Mouse (Mus musculus) left cerebral cortex, adult 8-10 months (tissue): ENCODE data around the gene Sprr1b. TPM values are rescaled to one million over a fixed set of nuclear protein-coding genes. Genes with fewer than 3 reads are reported as not detected.
"Not testable (repeated sequence)": the region's sequence is repeated elsewhere in the genome, so short reads cannot be mapped to it uniquely, and the experiment has no call there.

Source experiments
- DNase-seq, 2 experiments: peaks; one replicate each; pipeline ENCODE4 v3.0.0; 2022; ENCODE audit warnings: low spot score in 2 of 2
- total RNA-seq, 4 experiments: library from RNA; stranded (reverse); gene quantifications; 2 replicates each; pipeline ENCODE4 v1.2.4; 2022

Sprr1b gene
- total RNA-seq: not detected

DNA sequence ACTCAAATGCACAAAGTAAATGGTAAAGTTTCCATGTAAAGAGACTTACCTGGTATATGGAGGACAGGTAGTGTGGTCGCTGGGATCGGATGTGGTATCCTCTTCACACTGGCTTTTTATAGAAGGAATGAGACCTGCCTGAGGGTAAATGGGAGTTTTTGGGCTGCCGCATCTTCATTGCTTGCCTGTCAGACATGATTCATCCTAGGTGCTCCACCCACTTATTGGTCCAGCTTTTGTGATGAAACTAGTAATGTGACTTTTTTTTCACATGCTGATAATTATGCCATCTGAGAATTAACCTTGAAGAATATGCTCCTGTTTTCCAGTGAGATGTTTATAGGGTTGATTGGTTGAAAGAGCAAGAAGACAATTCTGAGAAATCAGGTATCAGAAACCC, at the start of gene Sprr1b:
Gene Sprr1b, minus strand, starts transcription at position 101 of the 400 bp plus-strand sequence.
- DNase-seq: no peak

DNA sequence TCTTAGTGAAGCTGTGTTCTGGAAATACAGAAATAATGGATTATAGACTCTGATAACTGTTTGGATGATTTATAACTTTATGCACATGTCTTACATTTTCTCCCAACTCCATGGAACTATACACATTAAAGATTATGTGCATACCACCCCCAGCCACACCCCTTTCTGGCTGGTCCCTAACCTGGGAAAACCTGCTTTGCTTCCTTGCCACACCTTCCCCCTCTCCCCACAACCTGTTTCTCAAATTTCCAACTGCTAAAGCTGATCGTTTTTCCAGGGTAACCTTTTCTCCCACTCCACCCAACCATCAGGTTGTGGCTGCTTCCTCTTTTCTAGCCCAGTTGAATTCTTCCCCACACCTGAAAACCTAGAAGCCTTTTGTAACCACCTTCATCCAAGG, 47.7 kb upstream of the Sprr1b start:
- no peak for DNase-seq

DNA sequence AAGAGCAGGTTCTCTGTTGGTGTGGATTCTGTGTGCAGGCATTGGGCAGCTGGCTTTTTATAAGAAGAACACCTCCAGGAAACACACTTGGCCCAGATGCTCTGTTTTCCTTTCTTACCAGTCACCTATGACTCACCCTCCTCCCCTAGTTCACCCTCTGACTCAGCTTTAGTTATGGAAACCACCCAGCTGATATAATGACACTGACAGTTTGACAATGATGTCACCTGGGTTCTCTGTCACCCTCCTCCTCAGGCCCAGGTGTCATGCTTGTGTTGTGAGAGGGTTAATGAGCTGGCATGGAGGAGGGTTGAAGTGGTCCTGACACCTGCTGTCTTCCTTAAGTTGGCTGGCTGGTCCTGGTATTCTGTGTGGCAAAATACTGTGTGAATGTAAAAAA, 47.3 kb upstream of the Sprr1b start, which contains the start of gene Sprr1a:
Gene Sprr1a, minus strand, starts transcription at position 33 of the 400 bp plus-strand sequence.
- no peak for DNase-seq

- not testable (repeated sequence) for DNase-seq
These were observed 42.7 kb upstream of the Sprr1b start for GRCm38 (mm10) chr3:92481249-92481648.

DNA sequence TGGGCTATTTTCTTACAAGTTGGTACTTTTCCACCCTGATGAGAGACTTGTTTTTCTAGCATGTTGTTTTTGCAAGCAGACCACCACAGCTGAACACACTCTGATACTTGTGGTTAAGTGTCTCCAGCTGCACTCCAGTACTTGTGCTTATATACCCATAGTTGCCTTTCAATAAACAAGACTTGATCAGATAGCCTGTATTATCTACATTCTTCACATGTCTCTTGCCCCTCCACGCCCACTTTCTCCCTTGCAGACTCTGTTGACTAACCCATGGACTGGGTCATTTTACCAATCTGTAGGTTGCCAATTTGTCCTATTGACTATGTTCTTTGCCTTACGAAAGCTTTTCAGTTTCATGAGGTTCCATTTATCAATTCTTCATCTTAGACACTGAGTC, 31.5 kb upstream of the Sprr1b start:
- no peak for DNase-seq

- DNase-seq: no peak
These were observed 28.8 kb upstream of the Sprr1b start for GRCm38 (mm10) chr3:92467424-92467823.

DNA sequence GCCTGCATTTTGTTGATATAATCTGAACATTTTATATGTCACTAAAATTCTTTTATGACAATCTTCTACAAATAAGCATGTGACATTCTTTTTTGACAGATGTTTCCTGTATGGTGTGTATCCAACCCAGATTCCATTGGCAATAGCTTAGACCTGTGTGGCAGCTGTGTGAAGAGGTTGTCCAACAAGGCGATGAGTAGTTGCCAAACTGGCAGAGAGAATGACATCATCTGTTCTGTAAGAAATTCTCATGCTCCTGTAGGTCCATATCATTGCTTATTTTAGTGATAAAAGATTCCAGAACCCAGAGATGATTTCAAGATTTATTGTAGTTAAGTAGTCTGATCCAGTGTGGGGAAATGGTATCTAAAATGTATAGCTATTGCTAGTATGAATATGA, 28.0 kb upstream of the Sprr1b start:
- DNase-seq: no peak

DNA sequence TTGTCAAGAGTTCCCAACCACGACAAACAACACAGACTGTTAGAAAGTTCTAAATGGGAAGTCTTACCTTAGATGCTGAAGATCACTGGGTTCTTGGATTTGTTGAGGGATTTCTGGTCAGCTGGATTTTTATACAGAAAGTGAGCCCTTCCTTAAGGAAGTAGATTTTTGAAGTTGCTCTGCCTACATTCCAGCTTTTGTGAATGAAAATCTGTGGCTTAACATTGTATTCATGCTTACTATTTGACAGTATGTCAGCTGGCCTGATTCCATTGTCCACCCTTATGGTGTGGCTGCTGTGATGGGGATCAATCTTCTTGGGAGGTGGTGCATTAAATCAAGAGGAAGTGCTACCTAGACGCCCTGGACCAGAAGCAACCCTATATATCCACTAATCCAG, 20.0 kb upstream of the Sprr1b start, which contains the start of gene Sprr3:
Gene Sprr3, minus strand, starts transcription at position 101 of the 400 bp plus-strand sequence.
- no peak for DNase-seq

DNA sequence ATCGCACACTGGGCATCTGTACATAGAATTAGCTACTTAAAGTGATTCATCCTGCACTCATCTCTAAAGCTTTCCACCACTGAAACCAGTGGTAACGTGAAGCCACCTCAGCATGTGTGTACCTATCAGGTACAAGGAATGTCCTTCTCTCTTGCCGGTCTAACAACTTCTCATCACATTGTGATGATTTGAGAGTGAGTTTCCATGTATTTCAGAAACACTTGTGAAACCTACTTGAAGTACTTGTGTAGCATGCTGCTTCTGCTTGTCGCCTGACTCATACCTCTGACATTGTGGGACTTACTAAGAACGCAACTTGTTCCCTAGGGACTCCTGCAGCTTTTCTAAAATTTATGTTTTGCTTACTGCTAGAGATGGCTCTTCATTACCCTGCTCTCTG, 16.6 kb upstream of the Sprr1b start:
- no peak for DNase-seq

GRCm38 (mm10) chr3:92440177-92440576, 1.6 kb upstream of the Sprr1b start:
- DNase-seq: no peak

DNA sequence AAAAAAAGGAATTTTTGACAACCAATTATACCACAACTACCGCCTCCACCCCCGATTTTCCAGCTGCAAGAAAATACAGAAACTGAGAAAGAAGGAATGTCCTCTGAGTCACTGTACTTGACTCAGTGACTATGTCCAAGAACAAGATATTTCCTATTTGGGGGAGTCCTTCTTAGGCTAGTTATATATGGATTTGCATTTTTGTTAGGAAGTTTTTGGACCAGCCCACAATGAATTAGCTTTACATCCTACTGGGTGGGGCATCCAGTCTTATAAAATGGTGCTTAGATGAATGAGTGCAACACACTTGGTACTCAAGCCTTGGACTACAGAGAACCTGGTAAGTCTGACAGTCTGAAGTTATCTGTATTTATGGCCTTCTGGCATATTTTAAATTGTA, 6.3 kb downstream of the Sprr1b start, which contains the start of gene Sprr2k:
Gene Sprr2k, plus strand, starts transcription at position 301 of the 400 bp plus-strand sequence.
- no peak for DNase-seq

- DNase-seq: no peak
These were observed 9.3 kb downstream of the Sprr1b start, which contains the start of gene Gm9774 for GRCm38 (mm10) chr3:92429323-92429722. Gene Gm9774 (minus strand): TSS chr3:92429423.

DNA sequence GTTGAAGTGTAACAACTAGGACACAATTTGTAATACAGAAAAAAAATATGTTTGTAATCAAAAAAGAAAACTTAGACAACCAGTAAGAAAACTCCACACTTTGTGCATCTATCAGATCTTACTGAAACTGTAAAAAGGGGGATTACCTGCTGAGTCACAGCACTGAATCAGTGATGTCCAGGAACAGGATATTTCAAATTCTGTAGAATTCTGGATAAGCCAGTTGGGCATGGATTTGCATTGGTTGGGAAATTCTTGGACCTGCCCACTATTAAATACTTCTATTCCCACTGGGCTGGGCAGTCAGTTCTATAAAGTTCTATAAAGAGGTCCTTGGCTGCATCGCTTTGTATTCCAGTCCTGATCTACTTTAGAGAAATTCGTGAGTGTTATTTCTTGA, 20.8 kb downstream of the Sprr1b start, which contains the start of gene Sprr2j-ps:
Gene Sprr2j-ps, plus strand, starts transcription at position 301 of the 400 bp plus-strand sequence.
- DNase-seq: no peak

- DNase-seq: no peak
These were observed 30.9 kb downstream of the Sprr1b start, which contains the start of gene Sprr2i for GRCm38 (mm10) chr3:92407691-92408090. Gene Sprr2i (plus strand): TSS chr3:92407991.

GRCm38 (mm10) chr3:92394301-92394700, 44.3 kb downstream of the Sprr1b start:
- DNase-seq: no peak

Other genes with a start within 250 kb of the Sprr1b start
- gene Sprr2a1, start 223.0 kb downstream of the Sprr1b start, total RNA-seq: not detected
- not detected for gene Sprr2a2, start 222.9 kb downstream of the Sprr1b start, total RNA-seq
- gene Sprr2a3, start 153.4 kb downstream of the Sprr1b start, total RNA-seq: not detected
- gene Sprr2b, start 122.2 kb downstream of the Sprr1b start, total RNA-seq: not detected
- not detected for gene Sprr2d, start 99.6 kb downstream of the Sprr1b start, total RNA-seq
- not detected for gene Sprr2e, start 86.6 kb downstream of the Sprr1b start, total RNA-seq
- not detected for gene Sprr2f, start 73.6 kb downstream of the Sprr1b start, total RNA-seq
- gene Sprr2h, start 53.1 kb downstream of the Sprr1b start, total RNA-seq: not detected
- gene Sprr2i, start 30.8 kb downstream of the Sprr1b start, total RNA-seq: not detected
- not detected for gene Sprr2j-ps, start 20.7 kb downstream of the Sprr1b start, total RNA-seq
- gene Gm9774, start 9.4 kb downstream of the Sprr1b start, total RNA-seq: 1 to 10 TPM in 3 of 4 experiments, not detected in 1; 2.3 to 3.3 (median 3.2) TPM
- gene Sprr2k, start 6.2 kb downstream of the Sprr1b start, total RNA-seq: not detected
- gene Sprr3, start 19.9 kb upstream of the Sprr1b start, total RNA-seq: not detected
- gene Sprr1a, start 47.1 kb upstream of the Sprr1b start, total RNA-seq: not detected
- gene Sprr4, start 61.7 kb upstream of the Sprr1b start, total RNA-seq: not detected
- not detected for gene 2310046K23Rik, start 95.7 kb upstream of the Sprr1b start, total RNA-seq
- not detected for gene Ivl, start 134.9 kb upstream of the Sprr1b start, total RNA-seq
- not detected for gene Smcp, start 150.2 kb upstream of the Sprr1b start, total RNA-seq
- not detected for gene 2210017I01Rik, start 168.7 kb upstream of the Sprr1b start, total RNA-seq
- not detected for gene Lce6a, start 182.9 kb upstream of the Sprr1b start, total RNA-seq
- not detected for gene Lce1a1, start 209.5 kb upstream of the Sprr1b start, total RNA-seq
- gene Lce1b, start 218.1 kb upstream of the Sprr1b start, total RNA-seq: not detected
- gene Lce1a2, start 231.5 kb upstream of the Sprr1b start, total RNA-seq: not detected
- gene Lce1c, start 240.5 kb upstream of the Sprr1b start, total RNA-seq: not detected
- gene Lce1d, start 248.4 kb upstream of the Sprr1b start, total RNA-seq: not detected